ENCODE assay signal across 18 mouse cellular contexts in the genomic region with DNA sequence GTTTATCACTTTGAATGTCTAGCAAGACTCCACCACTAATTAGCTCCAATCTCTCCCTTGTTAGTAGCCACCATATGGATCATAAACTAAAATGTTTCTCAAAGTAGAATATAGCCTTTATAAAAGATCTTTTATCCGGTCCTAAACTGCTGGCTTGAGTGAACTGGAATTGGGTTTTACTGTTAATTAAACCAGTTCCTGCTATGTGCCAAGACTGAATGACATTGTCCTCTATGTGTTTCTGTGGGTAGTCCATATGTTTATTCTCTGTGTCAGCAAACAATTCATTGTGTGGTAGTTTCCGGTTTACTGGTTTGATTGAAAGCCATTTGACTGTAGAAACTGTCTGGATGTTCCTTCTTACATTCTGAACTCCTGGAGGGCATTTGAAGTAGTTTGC.
"Had no signal": no experiment of that assay in that cellular context is flagged by ENCODE, and none has a peak within 500 bp of the region (broad histone marks: within the 10 kb centered on the region; RNA-seq: fewer than 3 reads in every experiment).

No protein-coding gene starts in this region.

- ATAC-seq: lung, postnatal 0 days; midbrain, embryonic 15.5 days had no signal

- H3K4me2 ChIP-seq: limb, embryonic 13.5 days; liver, embryonic 13.5 days; lung, embryonic 14.5 days; midbrain, embryonic 12.5 days; midbrain, embryonic 15.5 days; neural tube, embryonic 13.5 days; stomach, embryonic 15.5 days had no signal

- DNase-seq: kidney, adult 18-20 months; kidney, adult 9 months; kidney, postnatal 14 days; kidney, postnatal 4 days; liver, embryonic 13.5 days; lung, embryonic 14.5 days; right cerebral cortex, postnatal 25 days; spleen, adult 18-20 months; thymus, postnatal 25 days had no signal

- H3K4me1 ChIP-seq: limb, embryonic 13.5 days; liver, embryonic 13.5 days; midbrain, embryonic 12.5 days; midbrain, embryonic 15.5 days; neural tube, embryonic 13.5 days; stomach, embryonic 15.5 days had no signal

- H3K9ac ChIP-seq: limb, embryonic 13.5 days; liver, embryonic 13.5 days; lung, embryonic 14.5 days; midbrain, embryonic 12.5 days; midbrain, embryonic 15.5 days; neural tube, embryonic 13.5 days; stomach, embryonic 15.5 days had no signal

- H3K27ac ChIP-seq: limb, embryonic 10.5 days; limb, embryonic 13.5 days; liver, embryonic 13.5 days; macrophage; midbrain, embryonic 12.5 days; midbrain, embryonic 15.5 days; neural tube, embryonic 13.5 days; stomach, embryonic 15.5 days had no signal

- H3K9me3 ChIP-seq: limb, embryonic 10.5 days; limb, embryonic 13.5 days; liver, embryonic 13.5 days; midbrain, embryonic 12.5 days; midbrain, embryonic 15.5 days; neural tube, embryonic 13.5 days; stomach, embryonic 15.5 days had no signal

- H3K4me3 ChIP-seq: limb, embryonic 10.5 days; limb, embryonic 13.5 days; liver, embryonic 13.5 days; midbrain, embryonic 12.5 days; midbrain, embryonic 15.5 days; myocyte; neural tube, embryonic 13.5 days; stomach, embryonic 15.5 days had no signal

- H3K36me3 ChIP-seq: limb, embryonic 10.5 days; limb, embryonic 13.5 days; liver, embryonic 13.5 days; midbrain, embryonic 12.5 days; midbrain, embryonic 15.5 days; neural tube, embryonic 13.5 days; stomach, embryonic 15.5 days had no signal

- H3K27me3 ChIP-seq: limb, embryonic 13.5 days; liver, embryonic 13.5 days; midbrain, embryonic 12.5 days; midbrain, embryonic 15.5 days; neural tube, embryonic 13.5 days; stomach, embryonic 15.5 days had no signal
